Mouse (Mus musculus) cerebellum, adult 2 months (tissue): ENCODE data around the gene Zfp13. TPM values are rescaled to one million over a fixed set of nuclear protein-coding genes. Genes with fewer than 3 reads are reported as not detected.
"Not testable (repeated sequence)": the region's sequence is repeated elsewhere in the genome, so short reads cannot be mapped to it uniquely, and the experiment has no call there.

Source experiments
- DNase-seq, 2 experiments: peaks; one replicate each; pipeline ENCODE4 v3.0.0; 2021
- H3K27ac ChIP-seq: fragments of 200-500 bp; 2 replicates; pipeline ENCODE4 v1.5.1; 2012; ENCODE audit warnings: low read length, control low read depth, inconsistent platforms; ENCODE audit not compliant: insufficient read depth
- H3K27me3 ChIP-seq: fragments of 200-500 bp; 2 replicates; pipeline ENCODE4 v1.6.1; 2012; ENCODE audit warnings: inconsistent platforms, mild to moderate bottlenecking, low read length, moderate library complexity; ENCODE audit not compliant: control insufficient read depth, insufficient read depth
- H3K4me1 ChIP-seq: fragments of 200-500 bp; 2 replicates; pipeline ENCODE4 v1.6.1; 2011; ENCODE audit warnings: low read length; ENCODE audit not compliant: control insufficient read depth, insufficient read depth
- H3K4me3 ChIP-seq: fragments of 200-500 bp; replicated peaks from 2 replicates; pipeline ENCODE3; 2011; ENCODE audit warnings: mild to moderate bottlenecking, low read depth, low read length, control low read depth; ENCODE audit not compliant: insufficient read depth
- CTCF ChIP-seq: fragments of 200-500 bp; IDR thresholded peaks from 2 replicates; pipeline ENCODE4 v1.5.1; 2011; ENCODE audit warnings: low read depth, mild to moderate bottlenecking, control low read depth, low read length, moderate library complexity, borderline replicate concordance; ENCODE audit not compliant: insufficient read depth
- POLR2A ChIP-seq: fragments of 200-500 bp; IDR thresholded peaks from 2 replicates; pipeline ENCODE4 v1.6.1; 2011; ENCODE audit warnings: low read length, control low read depth, borderline replicate concordance; ENCODE audit not compliant: insufficient read depth
- WGBS: fragments of 180-500 bp; shearing (Covaris S2); methylation state at CpG from one replicate; pipeline ENCODE4 v1.1.7; 2018; 5-methylcytosine and 5-hydroxymethylcytosine counted together
- polyA plus RNA-seq: library from polyadenylated mRNA; depleted of rRNA; stranded (reverse); fragments of >200 nt; gene quantifications from 2 replicates; pipeline ENCODE4 v1.2.3, GENCODE M21; 2012

The Zfp13 gene
- polyA plus RNA-seq, 1 experiment = 27.2 TPM

DNA sequence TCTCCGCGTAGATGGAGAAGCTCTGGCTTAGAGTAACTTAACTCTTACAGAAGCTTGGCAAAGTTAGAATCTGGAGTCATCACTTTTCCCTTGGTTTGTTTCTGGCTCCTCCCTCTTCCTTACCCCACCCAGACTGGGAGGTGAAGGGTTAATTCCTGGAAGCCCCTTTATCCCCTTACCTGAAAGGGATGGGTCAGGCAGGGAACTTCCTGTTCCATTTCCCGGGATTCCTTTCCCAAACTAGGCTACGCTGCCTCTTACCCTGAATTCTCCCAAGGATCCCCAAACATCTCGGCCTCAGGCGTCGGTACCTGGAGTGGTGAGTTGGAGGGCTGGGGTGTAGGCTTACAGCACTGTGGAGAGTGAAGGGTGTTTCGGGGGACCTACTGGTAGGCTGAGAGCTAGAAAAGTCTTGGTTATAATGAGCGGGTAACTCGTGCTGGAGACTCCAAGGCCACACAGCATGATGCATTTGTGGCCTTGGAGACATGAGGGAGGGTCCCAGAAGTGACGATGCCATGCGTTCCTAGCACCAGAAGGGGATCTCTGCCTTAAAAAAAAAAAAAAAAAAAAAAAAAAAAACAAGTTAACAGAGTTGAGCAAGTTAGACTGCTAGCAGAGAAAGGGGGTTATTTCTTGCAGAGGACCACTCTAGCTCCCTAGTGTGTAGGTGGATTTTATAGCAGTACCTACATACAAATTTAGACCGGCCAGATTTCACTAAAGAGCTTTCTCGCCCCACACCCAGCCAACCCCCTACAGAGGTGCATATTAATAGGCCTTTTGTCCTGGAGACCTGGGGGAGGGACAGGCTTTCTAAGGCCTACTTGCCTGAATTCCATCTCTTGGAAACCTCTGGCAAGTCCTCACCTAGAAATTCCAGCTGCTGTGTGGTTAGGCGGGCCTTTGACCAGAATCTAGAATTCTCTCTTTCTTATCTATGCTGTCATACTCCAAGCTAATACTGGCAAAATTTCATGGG lies 1.6 kb upstream of the Zfp13 start, which contains the start of gene Zscan10:
Gene Zscan10 (plus strand): TSS at position 216 of the 982 bp plus-strand sequence.
- Histone ChIP-seq H3K27me3 (no peaks in the 10 kb centered on the region), H3K4me1 (no peaks in the 10 kb centered on the region), H3K4me3 (no peak within 1 kb of the TSS), H3K27ac (peak within 1 kb of the TSS; percentile 42; the same call in 1 of the 2 replicates)
- no peak for DNase-seq
- TF ChIP-seq POLR2A = no peak
- no peak for TF ChIP-seq CTCF
- 59% methylated on average over 15 of the region's 15 CpGs for WGBS

DNA sequence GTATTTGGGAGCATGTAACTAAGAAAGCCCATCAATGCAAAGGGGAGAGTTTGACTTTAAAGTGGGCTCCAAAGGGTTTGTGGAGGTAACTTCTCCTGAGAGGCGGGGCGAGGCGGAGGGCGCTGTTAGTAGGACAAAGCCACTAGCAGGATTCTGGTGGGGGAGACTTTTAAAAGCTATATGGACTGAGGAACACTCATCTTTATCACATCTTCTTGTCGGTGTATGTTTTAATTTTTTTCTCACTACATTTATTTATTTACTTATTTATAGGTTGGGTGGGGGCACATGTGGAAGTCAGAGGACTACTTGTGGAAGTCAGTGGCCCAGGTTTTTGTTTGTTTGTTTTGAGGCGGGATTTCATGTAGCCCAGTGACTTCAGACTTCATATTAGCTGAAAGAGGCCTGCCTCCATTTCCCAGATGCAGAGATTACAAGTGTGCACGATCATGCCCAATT lies 347 bp upstream of the Zfp13 start:
- Histone ChIP-seq H3K27ac (peak overlapping the region; percentile 45; the same call in 1 of the 2 replicates), H3K4me3 (peak overlapping the region; percentile 74), H3K4me1 (no peaks in the 10 kb centered on the region), H3K27me3 (no peaks in the 10 kb centered on the region)
- 48% methylated on average over 7 of the region's 7 CpGs for WGBS
- TF ChIP-seq POLR2A (no peak), CTCF (no peak)
- DNase-seq = no peak

DNA sequence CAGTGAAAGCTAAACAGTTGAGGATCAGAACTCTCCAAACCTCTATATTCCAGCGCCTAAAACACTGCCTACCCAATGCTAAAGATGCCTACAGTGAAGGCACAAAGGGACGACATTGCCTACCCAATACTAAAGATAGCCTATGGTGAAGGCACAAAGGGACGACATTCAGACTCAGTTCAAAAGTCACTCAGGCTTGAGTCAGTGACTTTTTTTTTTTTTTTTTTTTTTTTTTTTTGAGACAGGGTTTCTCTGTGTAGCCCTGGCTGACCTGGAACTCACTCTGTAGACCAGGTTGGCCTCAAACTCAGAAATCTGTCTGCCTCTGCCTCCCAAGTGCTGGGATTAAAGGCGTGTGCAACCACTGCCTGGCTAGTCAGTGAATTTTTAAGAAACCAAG lies 4.1 kb downstream of the Zfp13 start:
- not testable (repeated sequence) for H3K27me3 ChIP-seq, H3K27ac ChIP-seq, H3K4me1 ChIP-seq, DNase-seq, H3K4me3 ChIP-seq
- 60% methylated on average over 4 of the region's 4 CpGs for WGBS

DNA sequence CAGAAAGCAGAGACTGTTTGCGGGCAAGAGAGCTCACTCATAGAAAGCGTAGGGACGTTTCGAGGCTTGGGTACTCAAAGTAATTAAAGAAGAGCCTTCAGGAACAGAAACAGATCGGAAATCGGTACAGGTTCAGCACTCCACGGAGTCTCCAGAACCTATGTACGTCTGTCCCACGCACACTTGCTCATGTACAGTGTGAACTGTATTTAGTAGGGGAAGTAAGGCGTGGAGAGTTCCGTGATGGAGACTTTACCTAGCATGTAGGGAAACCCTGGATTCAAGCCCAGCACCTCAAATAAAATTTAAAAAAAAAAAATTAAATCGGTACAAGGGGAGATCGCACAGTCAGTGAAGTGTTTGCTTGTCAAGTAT lies 6.4 kb downstream of the Zfp13 start:
- TF ChIP-seq POLR2A (no peak), CTCF (no peak)
- H3K27ac ChIP-seq = peak overlapping the region; percentile 70
- 9% methylated on average over 13 of the region's 13 CpGs for WGBS

DNA sequence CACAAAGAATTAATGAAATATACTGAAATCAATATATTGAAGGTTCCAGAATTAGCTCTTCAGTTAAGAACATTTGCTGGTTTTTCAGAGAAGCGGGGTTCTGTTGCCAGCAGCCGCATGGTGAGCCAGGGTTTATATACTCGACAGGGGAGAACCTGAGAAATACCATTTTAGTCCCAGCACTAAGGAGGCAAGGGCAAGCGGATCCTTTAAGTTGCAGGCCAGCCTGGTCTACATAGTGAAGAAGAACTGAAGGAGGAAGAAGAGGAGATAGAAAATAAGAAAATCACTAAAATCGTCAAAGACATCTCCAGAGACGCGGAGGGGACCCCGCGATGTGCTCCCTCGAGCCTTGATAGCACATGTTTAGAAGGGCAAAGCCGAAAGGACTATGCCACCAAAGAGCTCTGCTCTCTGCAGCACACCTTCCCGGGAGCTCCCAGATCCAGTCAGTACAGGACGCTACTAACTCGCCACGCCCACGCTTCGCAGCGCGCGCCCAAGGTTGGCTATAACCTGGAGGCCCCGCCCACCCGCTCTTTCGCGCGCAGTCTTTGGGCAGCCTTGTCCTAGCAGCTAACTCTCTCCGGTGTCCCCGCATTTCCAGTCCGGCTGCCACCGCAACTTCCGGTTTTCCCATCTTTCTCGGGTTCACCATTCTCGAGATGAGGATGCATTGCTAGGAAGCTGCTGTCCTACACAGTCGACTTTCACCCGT lies 6.9 kb downstream of the Zfp13 start:
- peak; percentile 99 for DNase-seq
- Histone ChIP-seq H3K4me3 (peak overlapping the region; percentile 79), H3K27me3 (no peaks in the 10 kb centered on the region), H3K4me1 (no peaks in the 10 kb centered on the region), H3K27ac (peak overlapping the region; percentile 70)
- TF ChIP-seq POLR2A = peak; percentile 96
- no peak for TF ChIP-seq CTCF
- 6% methylated on average over 34 of the region's 34 CpGs for WGBS

More for the DNA sequence above, 6.4 kb downstream of the Zfp13 start:
- H3K27me3 ChIP-seq = no peaks in the 10 kb centered on the region
- DNase-seq = no peak
- no peaks in the 10 kb centered on the region for H3K4me1 ChIP-seq
- H3K4me3 ChIP-seq = peak overlapping the region; percentile 79

DNA sequence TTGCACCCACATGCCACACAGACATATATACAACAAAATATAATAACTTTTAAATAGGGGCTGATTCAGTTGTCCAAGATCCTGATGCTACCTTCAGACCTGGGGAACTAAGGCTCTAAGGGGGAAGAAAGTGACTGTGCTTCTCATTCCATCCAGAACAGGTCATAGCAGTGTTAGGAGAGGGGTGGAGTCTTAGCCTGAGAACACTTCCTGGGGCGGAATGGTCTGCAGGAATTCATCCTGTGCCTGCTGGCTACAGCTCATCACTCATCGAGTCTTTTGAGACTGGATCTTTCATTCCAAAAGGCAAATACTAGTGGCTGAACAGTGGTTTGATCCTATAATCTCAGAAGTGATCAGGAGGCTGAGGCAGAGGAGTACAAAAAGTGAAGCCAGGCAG lies 12.0 kb downstream of the Zfp13 start:
- WGBS = 76% methylated on average over 2 of the region's 2 CpGs
- TF ChIP-seq CTCF (no peak), POLR2A (no peak)
- no peak overlapping the region for H3K27ac ChIP-seq
- no peak for DNase-seq
- H3K27me3 ChIP-seq = no peaks in the 10 kb centered on the region
- H3K4me1 ChIP-seq = peaks cover 11% of the 10 kb centered on the region
- H3K4me3 ChIP-seq = no peak overlapping the region

DNA sequence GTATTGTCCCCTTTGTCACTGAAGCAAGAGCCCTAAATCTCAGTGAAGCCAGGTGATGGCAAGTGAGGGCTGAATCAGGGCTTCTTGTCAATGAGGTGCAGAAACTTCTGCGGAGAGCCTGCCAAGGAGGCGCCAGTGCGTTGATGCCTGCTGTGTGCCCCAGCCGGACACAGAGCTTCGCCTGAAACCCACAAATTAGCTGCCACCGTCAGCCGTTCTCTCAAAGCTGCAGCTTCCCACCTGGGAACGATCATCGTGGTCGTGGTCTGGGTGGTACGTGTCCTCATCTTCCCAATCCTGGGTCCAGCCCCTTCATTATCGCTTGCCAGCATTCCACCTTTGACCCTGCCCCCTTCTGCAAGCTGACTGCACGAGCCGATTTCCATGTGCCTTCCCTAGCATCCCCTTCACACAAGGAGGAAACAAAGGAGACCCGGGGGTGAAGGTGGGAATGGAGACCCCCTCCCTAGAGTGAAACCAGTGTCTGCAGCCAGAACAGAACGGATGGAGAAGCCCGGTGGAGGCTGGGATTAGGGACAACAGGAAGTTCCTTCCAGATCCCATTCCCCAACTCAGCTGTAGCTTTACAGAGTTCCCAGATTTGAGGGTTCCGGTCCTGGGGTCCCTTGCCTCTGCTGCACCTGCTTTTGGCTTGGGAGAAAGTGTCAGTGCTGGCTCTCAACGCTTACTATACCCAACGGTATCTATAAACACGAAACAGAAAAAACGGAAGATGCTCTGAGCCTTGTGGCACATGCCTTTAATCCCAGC lies 13.4 kb downstream of the Zfp13 start:
- peak; percentile 77 to 78 for DNase-seq
- Histone ChIP-seq H3K4me1 (peaks cover 11% of the 10 kb centered on the region), H3K27ac (no peak overlapping the region), H3K4me3 (peak overlapping the region; percentile 98), H3K27me3 (no peaks in the 10 kb centered on the region)
- WGBS = under 1% methylated on average over 22 of the region's 22 CpGs
- TF ChIP-seq POLR2A (peak; percentile 71; the same call in 1 of the 2 replicates), CTCF (no peak)
